8 mouse cellular contexts compared by ENCODE assay signal in genomic region chr2:127008469-127008998, GRCm38 (mm10). TPM values are rescaled to one million over a fixed set of nuclear protein-coding genes. Genes with fewer than 3 reads are reported as not detected.
DNase-seq lines count a peak whose midpoint lies in the region; ATAC-seq and TF ChIP-seq lines count a peak whose summit lies in the region.

Gene Ap4e1, plus strand, starts transcription at chr2:127008717.

- under 1% methylated on average over 40 of the region's 40 CpGs for WGBS in hindbrain, postnatal 0 days

- H3K4me3 ChIP-seq in hindbrain, postnatal 0 days (ENCODE audit: low read length) = peak within 1 kb of the TSS; percentile 91
- H3K4me3 ChIP-seq in left cerebral cortex, adult 2 months = peak within 1 kb of the TSS; percentile 80

- H3K9me3 ChIP-seq in hindbrain, postnatal 0 days (ENCODE audit: low read length) = no peaks in the 10 kb centered on the region

- peak; percentile 74 for DNase-seq in WW6 (ENCODE audit: low read depth, low spot score)
- DNase-seq in cerebellum, postnatal 4 days (ENCODE audit: low spot score in 2 of 2) = peak; percentile 98 to 99
- peak; percentile 99 for DNase-seq in gastrocnemius, adult 18-20 months (ENCODE audit: low spot score)
- peak; percentile 96 for DNase-seq in hindbrain, postnatal 0 days (ENCODE audit: low spot score)
- peak; percentile 92 to 99 for DNase-seq in left cerebral cortex, adult 2 months (ENCODE audit: extremely low spot score in 1 of 2, low spot score in 2 of 2)
- peak; percentile 95 to 99 for DNase-seq in right cerebral cortex, adult 2 months (ENCODE audit: low spot score in 2 of 2)
- peak; percentile 97 for DNase-seq in urinary bladder, postnatal 14 days (ENCODE audit: low spot score)

- intact Hi-C loops in left cerebral cortex, adult 2 months (cut with DNase I) = loop anchor here (2.0 to 5.0 kb wide), 3 partner anchors 76 to 416 kb away; partner anchors contain the start of gene Sppl2a

- peak; percentile 98 for TF ChIP-seq CTCF in hindbrain, postnatal 0 days (IDR thresholded peaks at IDR 0.05; ENCODE audit: low read depth)
- TF ChIP-seq CTCF in left cerebral cortex, adult 2 months (IDR thresholded peaks at IDR 0.05) = peak; percentile 100

- peaks cover 14% of the 10 kb centered on the region for H3K36me3 ChIP-seq in hindbrain, postnatal 0 days (ENCODE audit: insufficient read depth, low read length)

- peak within 1 kb of the TSS; percentile 91 for H3K9ac ChIP-seq in hindbrain, postnatal 0 days (replicated peaks; ENCODE audit: low read length)

- H3K4me1 ChIP-seq in hindbrain, postnatal 0 days (ENCODE audit: insufficient read depth, low read length) = 0 out of 2 replicates have a peak, but pooled peaks cover 3% of the 10 kb centered on the region

- H3K4me2 ChIP-seq in hindbrain, postnatal 0 days (ENCODE audit: low read depth, low read length) = peak within 1 kb of the TSS; percentile 65

- H3K27ac ChIP-seq in hindbrain, postnatal 0 days = peak within 1 kb of the TSS; percentile 81
- H3K27ac ChIP-seq in left cerebral cortex, adult 2 months = peak within 1 kb of the TSS; percentile 86

- peak; percentile 92 for ATAC-seq in hindbrain, postnatal 0 days
- ATAC-seq in megakaryocyte, adult 5-6 weeks (ENCODE audit: poor library complexity, severe bottlenecking) = peak; percentile 94

- H3K27me3 ChIP-seq in hindbrain, postnatal 0 days (ENCODE audit: insufficient read depth, low read length) = no peaks in the 10 kb centered on the region

RNA-seq across cellular contexts. Expression of gene Ap4e1, which starts in this region (rescaled TPM):
- 10 to 100 TPM in 1 of 2 experiments, 1 to 10 TPM in 1; 8.8 to 10.0 TPM for total RNA-seq in gastrocnemius, adult 18-20 months (2021)
- total RNA-seq in hindbrain, postnatal 0 days (2014; rRNA removed) = 9.5 and 10.1 TPM in 2 replicates
- 5.9 and 7.4 TPM in 2 replicates for polyA plus RNA-seq in hindbrain, postnatal 0 days (2015; fragmentation: Nextera tagmentation; extraction: Ambion mirVana)
- total RNA-seq in left cerebral cortex, adult 2 months (2021) = 10 to 100 TPM; 11.9 to 14.1 TPM
- 8.8 and 10.7 TPM in 2 replicates for total RNA-seq in megakaryocyte, adult 5-6 weeks (2015)
- 19.2 and 21.5 TPM in 2 replicates for total RNA-seq in megakaryocyte, adult 5-6 weeks (2017)

Comparison
In these comparisons a context has a peak if more than half of its experiments do, and no peak if none do; other contexts are left out.
1. Peak in every context shown above with its lines: DNase-seq, ATAC-seq, H3K4me3 ChIP-seq and H3K27ac ChIP-seq.